Comparison of ENCODE assay signal across 8 mouse cellular contexts in genomic region chr7:45211851-45212251, GRCm38 (mm10). TPM values are rescaled to one million over a fixed set of nuclear protein-coding genes. Genes with fewer than 3 reads are reported as not detected.
DNase-seq lines count a peak whose midpoint lies in the region; ATAC-seq lines count a peak whose summit lies in the region.

Gene Dkkl1, minus strand, starts transcription at chr7:45212147.

- peak within 1 kb of the TSS; percentile 45 for H3K4me2 ChIP-seq in lung, embryonic 16.5 days (ENCODE audit: low read depth, low read length)
- H3K4me2 ChIP-seq in midbrain, embryonic 14.5 days (ENCODE audit: low read length): peak within 1 kb of the TSS; percentile 28; the same call in 1 of the 2 replicates

- H3K9ac ChIP-seq in lung, embryonic 16.5 days (ENCODE audit: low read length): no peak within 1 kb of the TSS
- H3K9ac ChIP-seq in midbrain, embryonic 14.5 days (replicated peaks; ENCODE audit: low read length): no peak within 1 kb of the TSS

- peak within 1 kb of the TSS; percentile 15; the same call in 1 of the 2 replicates for H3K4me3 ChIP-seq in lung, embryonic 16.5 days (ENCODE audit: low read length)
- no peak within 1 kb of the TSS for H3K4me3 ChIP-seq in midbrain, embryonic 14.5 days (replicated peaks; ENCODE audit: low read depth, low read length)

- H3K27me3 ChIP-seq in lung, embryonic 16.5 days (ENCODE audit: control insufficient read depth, insufficient read depth, low read depth, low read length): peaks cover 26% of the 10 kb centered on the region
- H3K27me3 ChIP-seq in midbrain, embryonic 14.5 days (ENCODE audit: control insufficient read depth, insufficient read depth, low read length): peaks cover 16% of the 10 kb centered on the region

- DNase-seq in lung, adult 18-20 months: no peak
- DNase-seq in c-Kit-positive CD71-positive TER-119-negative erythroid progenitor cells, embryonic 14.5 days (ENCODE audit: low read depth): peak; percentile 63
- DNase-seq in midbrain, embryonic 14.5 days: no peak
- DNase-seq in lung, postnatal 25 days (ENCODE audit: low spot score): no peak
- DNase-seq in adrenal gland, postnatal 10 days: no peak

- no peak for ATAC-seq in lung, embryonic 16.5 days (ENCODE audit: low read depth)
- ATAC-seq in inflammation-experienced regulatory T-cells, adult 6 months: peak; percentile 41
- no peak for ATAC-seq in midbrain, embryonic 14.5 days (ENCODE audit: low FRiP score, low TSS enrichment)
- ATAC-seq in cerebellum, adult (ENCODE audit: insufficient number of reproducible peaks, low FRiP score, low TSS enrichment): no peak

- H3K27ac ChIP-seq in lung, embryonic 16.5 days (ENCODE audit: low read length): no peak within 1 kb of the TSS
- H3K27ac ChIP-seq in midbrain, embryonic 14.5 days (replicated peaks; ENCODE audit: low read depth, low read length): no peak within 1 kb of the TSS

- H3K9me3 ChIP-seq in lung, embryonic 16.5 days (ENCODE audit: control insufficient read depth, low read length): peaks cover 6% of the 10 kb centered on the region; the same call in 1 of the 2 replicates
- H3K9me3 ChIP-seq in midbrain, embryonic 14.5 days (ENCODE audit: control insufficient read depth, low read length): no peaks in the 10 kb centered on the region

- no peaks in the 10 kb centered on the region for H3K36me3 ChIP-seq in lung, embryonic 16.5 days (ENCODE audit: control insufficient read depth, insufficient read depth, low read length)
- no peaks in the 10 kb centered on the region for H3K36me3 ChIP-seq in midbrain, embryonic 14.5 days (ENCODE audit: control insufficient read depth, insufficient read depth, low read length)

- WGBS in lung, embryonic 16.5 days: 4% methylated on average over 17 of the region's 17 CpGs
- WGBS in midbrain, embryonic 14.5 days: 10% methylated on average over 17 of the region's 17 CpGs

- peaks cover 10% of the 10 kb centered on the region for H3K4me1 ChIP-seq in lung, embryonic 16.5 days (replicated peaks; ENCODE audit: control insufficient read depth, insufficient read depth, low read length)
- H3K4me1 ChIP-seq in midbrain, embryonic 14.5 days (ENCODE audit: control insufficient read depth, insufficient read depth, low read length): peaks cover 6% of the 10 kb centered on the region; the same call in 1 of the 2 replicates

RNA-seq across cellular contexts. Expression of gene Dkkl1, which starts in this region (rescaled TPM):
- 0.84 and 1.6 TPM in 2 replicates for polyA plus RNA-seq in lung, embryonic 16.5 days (2015; fragmentation: Nextera tagmentation; extraction: Ambion mirVana)
- 10 to 100 TPM; 17.5 to 50.4 (median 28.3) TPM for polyA plus RNA-seq in inflammation-experienced regulatory T-cells, adult 6 months (2017; shearing (Covaris generic))
- polyA plus RNA-seq in midbrain, embryonic 14.5 days (2014; fragmentation: Nextera tagmentation; extraction: Ambion mirVana): 2.4 and 2.7 TPM in 2 replicates
- under 1 TPM in 1 of 2 experiments, not detected in 1; 0.30 TPM for total RNA-seq in adrenal gland, postnatal 10 days (2021)
